Mouse (Mus musculus) layer of hippocampus, adult 18-20 months (tissue): ENCODE results near the gene 9130409I23Rik. TPM values are rescaled to one million over a fixed set of nuclear protein-coding genes. Genes with fewer than 3 reads are reported as not detected.

Experiments
- DNase-seq, 2 experiments: peaks; one replicate each; pipeline ENCODE4 v3.0.0; 2022; ENCODE audit warnings: low spot score in 2 of 2
- long read RNA-seq: library from polyadenylated mRNA; stranded (forward); transcript quantifications from one replicate; pipeline ENCODE4 v2.0.0, GENCODE M21; 2021
- total RNA-seq, 2 experiments: library from RNA; stranded (reverse); gene quantifications; 2 replicates each; pipeline ENCODE4 v1.2.3; 2021

The 9130409I23Rik gene
- total RNA-seq = not detected
- long read RNA-seq = 0 reads

- no peak for DNase-seq
Observed at GRCm38 (mm10) chr1:181050937-181051336, at the start of gene 9130409I23Rik. Gene 9130409I23Rik (plus strand): TSS chr1:181051237.

- no peak for DNase-seq
Observed at GRCm38 (mm10) chr1:181001621-181002020, 49.4 kb upstream of the 9130409I23Rik start.

- no peak for DNase-seq
Observed at GRCm38 (mm10) chr1:181003790-181004189, 47.2 kb upstream of the 9130409I23Rik start.

- DNase-seq = no peak
Observed at GRCm38 (mm10) chr1:181005331-181005730, 45.7 kb upstream of the 9130409I23Rik start.

GRCm38 (mm10) chr1:181007831-181008230, 43.2 kb upstream of the 9130409I23Rik start:
- no peak for DNase-seq

- no peak for DNase-seq
Observed at GRCm38 (mm10) chr1:181008266-181008665, 42.8 kb upstream of the 9130409I23Rik start.

GRCm38 (mm10) chr1:181009011-181009590, 41.9 kb upstream of the 9130409I23Rik start:
- DNase-seq = no peak

- DNase-seq = no peak
Observed at GRCm38 (mm10) chr1:181009754-181010153, 41.3 kb upstream of the 9130409I23Rik start.

GRCm38 (mm10) chr1:181010171-181010932, 40.7 kb upstream of the 9130409I23Rik start:
- no peak for DNase-seq

GRCm38 (mm10) chr1:181011601-181012000, 39.4 kb upstream of the 9130409I23Rik start:
- DNase-seq = no peak

- no peak for DNase-seq
Observed at GRCm38 (mm10) chr1:181012416-181012815, 38.6 kb upstream of the 9130409I23Rik start.

- no peak for DNase-seq
Observed at GRCm38 (mm10) chr1:181013446-181013845, 37.6 kb upstream of the 9130409I23Rik start.

- DNase-seq = no peak
Observed at GRCm38 (mm10) chr1:181014731-181015500, 36.1 kb upstream of the 9130409I23Rik start.

GRCm38 (mm10) chr1:181015558-181015957, 35.5 kb upstream of the 9130409I23Rik start:
- peak in 1 of 2 experiments; percentile 30 for DNase-seq

GRCm38 (mm10) chr1:181016045-181016444, 35.0 kb upstream of the 9130409I23Rik start:
- no peak for DNase-seq

- DNase-seq = peak; percentile 35 to 75
Observed at GRCm38 (mm10) chr1:181016532-181017131, 34.4 kb upstream of the 9130409I23Rik start.

- peak; percentile 41 to 79 for DNase-seq
Observed at GRCm38 (mm10) chr1:181017212-181017711, 33.8 kb upstream of the 9130409I23Rik start.

- DNase-seq = no peak
Observed at GRCm38 (mm10) chr1:181017890-181018420, 33.1 kb upstream of the 9130409I23Rik start.

GRCm38 (mm10) chr1:181020756-181021487, 30.1 kb upstream of the 9130409I23Rik start, which contains the start of gene Ephx1:
Gene Ephx1 (minus strand): TSS chr1:181020904.
- no peak for DNase-seq

- no peak for DNase-seq
Observed at GRCm38 (mm10) chr1:181021488-181021865, 29.6 kb upstream of the 9130409I23Rik start.
